Mouse (Mus musculus): ENCODE measurements around the gene C2cd3. TPM values are rescaled to one million over a fixed set of nuclear protein-coding genes. Genes with fewer than 3 reads are reported as not detected.

Gene C2cd3
- total RNA-seq, 2 experiments from 2014 or later, result 7.8 to 9.5 TPM

DNA sequence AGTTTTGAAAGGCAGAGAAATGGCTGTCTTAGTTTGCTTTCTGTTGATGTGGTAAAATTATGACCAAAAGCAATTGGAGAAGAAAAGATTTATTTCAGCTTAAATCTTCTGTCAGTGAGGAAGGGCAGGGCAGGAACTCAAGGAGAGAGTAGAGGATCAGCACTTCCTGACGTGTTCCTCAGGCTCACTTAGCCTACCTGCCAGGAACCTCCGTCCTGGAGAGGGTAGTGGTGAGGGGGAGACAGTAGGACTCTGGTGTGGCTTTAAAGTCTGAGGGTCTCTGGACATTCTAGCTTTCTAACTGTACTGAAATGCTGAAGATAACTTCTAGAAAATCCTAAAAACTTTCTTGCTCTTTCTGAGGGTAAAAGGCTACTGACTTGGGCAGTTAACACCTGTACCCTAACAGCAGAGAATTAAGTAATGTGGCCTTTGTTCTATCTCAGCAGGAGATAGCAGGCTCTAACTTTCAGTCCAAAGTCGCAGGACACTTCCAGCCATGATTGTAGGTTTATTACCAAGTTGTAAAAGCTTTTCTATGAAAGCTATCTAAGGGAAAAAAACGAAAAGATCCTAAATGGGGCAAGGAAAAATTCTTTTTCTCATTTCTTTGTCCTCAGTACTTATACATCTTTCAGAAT is 29.0 kb downstream of the C2cd3 start:
- intact Hi-C loops (cut with DNase I), result no loop called here

DNA sequence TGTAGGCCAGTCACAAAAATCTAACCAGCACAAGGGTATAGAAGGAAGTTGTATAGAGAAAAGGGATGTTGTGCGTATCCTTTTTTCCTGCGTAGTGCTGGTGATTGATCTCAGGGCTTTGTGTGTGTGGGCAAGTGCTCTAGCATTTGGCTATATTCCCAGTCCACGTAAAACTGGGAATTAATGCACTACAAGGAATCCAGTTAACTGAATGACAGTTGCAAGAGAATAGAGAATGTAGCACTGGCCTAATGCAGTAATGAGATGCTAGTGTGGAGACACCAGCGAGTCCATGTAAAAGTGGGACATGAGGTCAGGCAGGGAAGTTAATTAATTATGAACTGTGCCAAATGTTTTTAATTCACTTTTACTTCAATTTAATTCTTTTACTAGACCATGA is 30.7 kb downstream of the C2cd3 start:
- intact Hi-C loops (cut with DNase I), result no loop called here

More for the DNA sequence above, 29.0 kb downstream of the C2cd3 start:
- no peak for DNase-seq

DNA sequence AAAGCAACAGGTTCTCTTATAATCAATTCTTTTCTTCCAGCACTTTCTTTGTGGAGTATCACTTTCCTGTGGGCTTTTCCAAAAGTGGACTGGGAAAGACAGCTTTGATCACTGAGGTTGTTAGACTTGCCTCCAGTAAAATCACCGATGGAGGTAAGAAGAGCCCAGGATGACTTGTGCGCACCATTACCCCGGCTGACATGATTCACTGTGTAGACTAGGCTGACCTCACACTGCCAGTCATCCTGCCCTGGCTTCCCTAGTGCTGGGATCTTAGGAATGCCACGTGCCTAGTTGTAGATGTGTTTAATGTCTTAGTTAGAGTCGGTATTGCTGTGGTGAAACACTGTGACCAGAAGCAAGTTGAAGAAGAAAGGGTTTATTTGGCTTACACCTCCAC is 35.6 kb downstream of the C2cd3 start:
- no peak for DNase-seq
- intact Hi-C loops (cut with DNase I), result no loop called here

More for the DNA sequence above, 30.7 kb downstream of the C2cd3 start:
- DNase-seq, result no peak

- intact Hi-C loops (cut with DNase I), result no loop called here
- no peak for DNase-seq
Measured at GRCm38 (mm10) chr7:100408684-100409083, 36.7 kb downstream of the C2cd3 start.

- intact Hi-C loops (cut with DNase I), result no loop called here
- no peak for DNase-seq
Measured at GRCm38 (mm10) chr7:100425795-100426194, 53.8 kb downstream of the C2cd3 start.

DNA sequence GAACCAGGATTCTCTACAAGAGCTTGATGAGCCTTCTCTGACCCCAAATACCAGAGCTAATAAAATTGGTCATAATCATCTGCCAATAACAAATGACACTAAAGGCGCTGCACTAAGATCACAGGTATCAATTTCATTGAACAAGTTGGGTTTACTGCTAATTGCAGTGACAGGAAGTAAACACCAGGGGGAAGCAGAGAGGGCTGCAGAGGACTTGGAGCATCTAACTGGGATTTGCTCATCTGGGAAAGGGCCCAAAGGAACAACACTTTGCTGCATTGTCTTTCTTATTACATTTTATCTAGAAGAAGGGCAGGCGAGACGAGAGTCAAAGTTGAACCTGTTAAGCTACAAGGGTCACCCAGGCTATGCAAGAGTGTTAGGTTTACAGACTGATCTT is 57.1 kb downstream of the C2cd3 start:
- intact Hi-C loops (cut with DNase I), result no loop called here
- DNase-seq, result peak; percentile 51 to 71

GRCm38 (mm10) chr7:100429911-100430310 is 57.9 kb downstream of the C2cd3 start:
- intact Hi-C loops (cut with DNase I), result loop anchor here (2.0 kb wide), 2 partner anchors 35 to 65 kb away; no protein-coding TSS in a partner anchor
- peak; percentile 25 to 28 for DNase-seq

DNA sequence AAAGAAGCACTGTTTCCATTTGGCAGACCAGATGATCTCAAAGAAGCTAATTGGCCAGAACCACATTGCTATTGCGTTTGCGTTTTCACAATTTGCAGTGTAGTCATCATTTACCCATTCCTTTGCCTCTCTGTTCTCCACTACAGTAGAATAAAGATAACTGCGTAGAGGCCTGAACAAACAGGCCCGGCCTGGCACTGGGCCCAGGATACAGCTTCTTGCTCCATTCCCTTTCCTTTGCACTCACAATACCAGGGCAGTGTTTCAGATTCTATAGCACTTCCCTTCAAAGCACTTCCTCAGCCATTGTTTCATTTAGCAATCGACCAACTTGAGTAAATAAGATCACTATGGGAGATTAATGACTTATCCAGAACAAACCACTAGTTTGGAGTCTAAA is 59.1 kb downstream of the C2cd3 start:
- intact Hi-C loops (cut with DNase I), result loop anchor here (2.0 kb wide), 2 partner anchors 34 to 64 kb away; no protein-coding TSS in a partner anchor
- peak; percentile 57 to 75 for DNase-seq

DNA sequence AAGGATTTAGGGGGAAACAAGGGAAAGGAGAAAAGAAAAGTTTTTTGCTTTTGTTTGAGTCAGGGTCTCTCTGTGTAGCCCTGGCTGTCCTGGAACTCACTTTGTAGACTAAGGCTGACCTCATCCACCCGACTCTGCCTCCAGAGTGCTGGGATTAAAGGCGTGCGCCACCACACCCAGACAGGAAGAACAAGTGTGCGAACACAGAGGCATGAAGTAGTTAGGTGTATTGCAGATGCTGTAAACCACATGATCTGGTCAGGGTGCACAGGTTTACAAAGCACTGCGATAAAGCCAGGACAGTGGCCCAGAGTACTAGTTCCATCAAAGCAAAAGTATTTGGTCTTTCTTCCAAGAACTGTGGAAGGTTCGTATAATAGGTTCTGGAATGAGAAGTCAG is 61.3 kb downstream of the C2cd3 start:
- intact Hi-C loops (cut with DNase I), result no loop called here
- DNase-seq, result no peak

- no peak for DNase-seq
- intact Hi-C loops (cut with DNase I), result no loop called here
Measured at GRCm38 (mm10) chr7:100443728-100444127, 71.7 kb downstream of the C2cd3 start.

GRCm38 (mm10) chr7:100446271-100446670 is 74.2 kb downstream of the C2cd3 start:
- intact Hi-C loops (cut with DNase I), result no loop called here
- no peak for DNase-seq

- intact Hi-C loops (cut with DNase I), result no loop called here
- DNase-seq, result no peak
Measured at GRCm38 (mm10) chr7:100448530-100448929, 76.5 kb downstream of the C2cd3 start.

GRCm38 (mm10) chr7:100448985-100449384 is 77.0 kb downstream of the C2cd3 start:
- intact Hi-C loops (cut with DNase I), result no loop called here
- DNase-seq, result no peak

DNA sequence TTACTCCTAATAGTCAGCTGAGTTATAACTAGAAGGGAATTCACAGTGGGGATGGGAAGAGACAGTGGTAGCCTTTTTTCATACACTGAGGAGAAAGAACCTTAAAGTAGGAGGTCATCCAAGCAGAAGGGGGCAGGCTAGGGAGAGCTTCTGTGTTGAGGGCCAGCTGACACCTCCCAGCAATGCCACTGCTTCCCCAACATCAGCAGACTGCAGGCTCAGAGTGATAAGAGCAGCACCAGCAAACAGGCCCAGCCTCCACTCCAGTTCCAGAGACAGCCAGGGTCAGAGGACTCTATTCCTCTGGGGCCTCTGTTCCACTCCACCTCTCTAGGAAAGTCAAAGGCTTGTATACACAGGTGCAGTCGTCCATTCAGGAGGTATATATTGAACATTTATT is 86.1 kb downstream of the C2cd3 start:
- intact Hi-C loops (cut with DNase I), result no loop called here
- no peak for DNase-seq

DNA sequence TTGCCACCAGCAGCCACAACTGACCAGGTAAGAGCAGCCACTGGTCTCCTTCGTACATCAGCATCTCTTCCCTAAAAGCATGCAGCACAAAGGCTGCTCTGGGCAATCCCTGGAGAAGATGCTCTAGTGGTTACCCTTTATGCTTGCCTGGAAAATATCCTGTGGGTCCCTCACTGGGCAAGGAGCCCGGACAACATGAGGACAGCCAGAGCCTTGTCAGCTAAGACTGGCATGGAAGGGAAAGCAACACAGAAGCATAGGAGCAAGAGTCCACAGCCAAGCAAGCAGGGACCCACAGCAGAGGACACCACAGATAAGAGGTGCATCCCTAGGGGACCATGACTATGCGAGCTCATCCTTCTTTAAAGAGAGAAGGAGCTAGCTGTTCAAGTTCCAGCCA is 87.8 kb downstream of the C2cd3 start:
- no peak for DNase-seq
- intact Hi-C loops (cut with DNase I), result no loop called here

DNA sequence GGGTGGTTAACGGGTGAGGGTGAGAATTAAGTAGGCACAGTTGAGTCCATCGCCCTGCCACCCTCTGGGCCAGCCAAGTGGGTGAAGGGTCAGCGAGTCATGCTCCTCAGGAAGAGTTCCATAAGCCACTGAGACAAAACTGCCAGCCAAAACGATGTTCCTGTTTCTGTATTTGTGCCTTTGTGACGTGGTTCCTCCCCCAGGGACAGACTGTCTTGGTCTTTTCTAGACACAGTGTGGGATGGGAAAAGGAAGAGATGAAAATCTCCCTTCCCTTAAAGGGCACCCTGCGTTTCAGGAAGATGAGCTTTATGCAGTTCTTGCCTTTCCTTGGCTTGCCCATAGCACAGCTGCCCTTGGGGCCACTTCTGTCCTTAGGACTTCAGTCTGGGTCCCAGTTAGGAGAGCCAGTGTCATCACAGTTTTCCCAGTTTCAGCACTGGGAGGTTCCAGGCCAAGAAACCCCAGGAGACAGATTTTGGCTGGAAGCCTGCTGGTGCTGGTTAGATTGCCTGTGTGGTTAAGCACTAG is 89.7 kb downstream of the C2cd3 start:
- DNase-seq, result peak; percentile 80 to 81
- intact Hi-C loops (cut with DNase I), result no loop called here

- intact Hi-C loops (cut with DNase I), result no loop called here
Measured at GRCm38 (mm10) chr7:100463194-100463593, 91.2 kb downstream of the C2cd3 start.

DNA sequence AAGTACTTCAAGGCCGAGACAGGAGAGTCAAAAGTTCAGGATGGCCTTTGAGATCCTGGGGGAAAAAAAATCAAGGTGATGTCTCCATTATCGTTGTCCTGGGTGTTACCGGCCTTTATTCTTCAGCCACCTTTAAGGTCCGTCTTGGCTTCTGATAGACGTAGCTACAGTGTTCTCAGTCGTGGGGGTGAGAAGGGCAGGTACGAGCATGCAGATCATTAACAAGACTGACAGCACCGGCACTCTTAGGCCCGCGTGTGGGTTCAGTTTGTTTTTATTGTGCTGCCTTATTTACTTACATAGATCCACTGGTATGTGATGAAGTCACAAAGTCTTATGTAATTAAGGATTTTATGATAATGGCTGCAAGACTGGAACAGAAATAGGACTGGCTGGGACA is 91.7 kb downstream of the C2cd3 start:
- intact Hi-C loops (cut with DNase I), result loop anchor here (2.0 kb wide), 1 partner anchor 33 kb away; no protein-coding TSS in a partner anchor
- DNase-seq, result no peak

More at GRCm38 (mm10) chr7:100463194-100463593, 91.2 kb downstream of the C2cd3 start:
- no peak for DNase-seq

DNA sequence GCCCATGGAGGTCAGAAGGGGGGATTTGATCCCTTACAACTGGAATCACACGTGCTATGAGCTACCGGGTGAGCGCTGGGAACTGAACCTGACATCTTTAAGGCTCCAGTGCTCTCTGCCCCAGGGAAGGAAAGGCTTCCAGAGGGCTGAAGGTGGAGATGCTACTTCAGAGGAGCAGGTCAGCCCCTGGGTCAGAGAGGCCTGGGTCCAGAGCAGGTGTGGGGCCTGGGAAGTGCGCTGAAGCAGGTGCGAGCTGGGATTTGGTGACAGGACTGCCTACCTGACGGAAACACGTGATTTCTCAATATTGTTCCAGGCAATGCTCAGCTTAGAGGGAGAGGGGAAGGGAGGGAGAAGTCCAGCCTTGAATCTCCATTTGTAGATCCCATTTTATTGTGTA is 92.2 kb downstream of the C2cd3 start:
- intact Hi-C loops (cut with DNase I), result loop anchor here (2.0 kb wide), 1 partner anchor 33 kb away; no protein-coding TSS in a partner anchor
- no peak for DNase-seq

GRCm38 (mm10) chr7:100465248-100465647 is 93.2 kb downstream of the C2cd3 start:
- intact Hi-C loops (cut with DNase I), result loop anchor here (1.0 to 2.0 kb wide), 2 partner anchors 28 to 34 kb away; partner anchors contain the start of gene Ucp2

GRCm38 (mm10) chr7:100465656-100466309 is 93.8 kb downstream of the C2cd3 start:
- peak; percentile 89 to 91 for DNase-seq
- intact Hi-C loops (cut with DNase I), result loop anchor here (1.0 to 2.0 kb wide), 2 partner anchors 28 to 35 kb away; partner anchors contain the start of gene Ucp2

More at GRCm38 (mm10) chr7:100465248-100465647, 93.2 kb downstream of the C2cd3 start:
- no peak for DNase-seq
